Mouse (Mus musculus) lung, postnatal 4 days (tissue): ENCODE measurements around the gene Kbtbd8.

Experiments
- DNase-seq, 2 experiments: peaks; one replicate each; pipeline ENCODE4 v3.0.0; 2021

Gene Kbtbd8

GRCm38 (mm10) chr6:95174311-95175143 lies 57.5 kb downstream of the Kbtbd8 start:
- no peak for DNase-seq
